Mouse (Mus musculus) forebrain, embryonic 15.5 days (tissue): ENCODE measurements around the gene Astn2. TPM values are rescaled to one million over a fixed set of nuclear protein-coding genes. Genes with fewer than 3 reads are reported as not detected.

ENCODE experiments used
- ATAC-seq: fragments of 200-750 bp; cut with Nextera tagmentation; replicated peaks from 2 replicates; pipeline ENCODE4 v1.8.0; 2017; ENCODE audit warnings: mild to moderate bottlenecking, moderate TSS enrichment, moderate library complexity
- H3K27ac ChIP-seq: fragments of 300-500 bp; sonication (generic); replicated peaks from 2 replicates; pipeline ENCODE4 v1.5.1; 2015; ENCODE audit warnings: mild to moderate bottlenecking, inconsistent platforms
- H3K27me3 ChIP-seq: fragments of 300-500 bp; sonication (generic); 2 replicates; pipeline ENCODE4 v1.6.1; 2015; ENCODE audit warnings: inconsistent platforms
- H3K36me3 ChIP-seq: fragments of 300-500 bp; sonication (generic); 2 replicates; pipeline ENCODE4 v1.6.1; 2015; ENCODE audit warnings: mild to moderate bottlenecking, inconsistent platforms
- H3K4me1 ChIP-seq: fragments of 300-500 bp; sonication (generic); 2 replicates; pipeline ENCODE4 v1.6.1; 2015; ENCODE audit warnings: inconsistent platforms
- H3K4me2 ChIP-seq: fragments of 300-500 bp; sonication (generic); replicated peaks from 2 replicates; pipeline ENCODE4 v1.6.1; 2015; ENCODE audit warnings: mild to moderate bottlenecking, inconsistent platforms
- H3K4me3 ChIP-seq: fragments of 300-500 bp; sonication (generic); 2 replicates; pipeline ENCODE4 v1.5.1; 2015; ENCODE audit warnings: mild to moderate bottlenecking, inconsistent platforms
- H3K9ac ChIP-seq: fragments of 300-500 bp; sonication (generic); replicated peaks from 2 replicates; pipeline ENCODE4 v1.6.1; 2015; ENCODE audit warnings: mild to moderate bottlenecking, inconsistent platforms
- H3K9me3 ChIP-seq: fragments of 300-500 bp; sonication (generic); 2 replicates; pipeline ENCODE4 v1.6.1; 2016; ENCODE audit warnings: inconsistent platforms
- WGBS: fragments of 180-500 bp; shearing (Covaris S2); methylation state at CpG from one replicate; pipeline ENCODE4 v1.1.7; 2015; ENCODE audit warnings: mixed read lengths; 5-methylcytosine and 5-hydroxymethylcytosine counted together
- polyA plus RNA-seq: library from polyadenylated mRNA; unstranded; fragments of >200 nt; fragmentation: Nextera tagmentation; extraction: Ambion mirVana; gene quantifications from 2 replicates; pipeline ENCODE4 v1.2.1, GENCODE M21; 2015

Gene Astn2
- polyA plus RNA-seq: 1.2 and 1.4 TPM in 2 replicates

DNA sequence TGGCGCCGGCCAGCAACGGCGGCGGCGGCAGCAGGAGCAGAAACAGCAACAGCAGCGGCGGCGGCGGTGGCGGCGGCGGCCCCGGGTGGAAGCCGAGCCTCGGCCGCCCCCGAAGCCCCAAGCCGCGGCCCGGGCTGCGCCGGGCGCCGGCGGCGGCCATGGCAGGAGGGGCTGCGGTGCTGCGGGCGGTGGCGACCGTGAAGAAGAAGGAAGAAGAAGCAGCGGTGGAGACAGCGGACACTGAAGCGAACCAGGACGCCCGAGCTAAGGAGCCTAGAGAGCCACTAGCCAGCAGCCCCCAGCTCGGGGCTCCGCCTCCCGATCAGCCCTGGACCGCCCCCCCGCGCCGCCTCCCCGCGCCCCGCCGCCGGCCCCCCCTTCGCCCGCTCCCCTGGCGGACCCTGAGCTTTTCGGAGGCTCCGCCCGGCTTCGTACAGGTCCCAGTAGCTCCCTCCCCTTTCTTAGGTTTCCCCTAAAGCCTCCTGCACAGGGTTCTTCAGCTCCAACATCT, at the start of gene Astn2:
TSS of gene Astn2 (minus strand) at position 411 of the 511 bp plus-strand sequence.
- ATAC-seq: peak; percentile 59
- Histone ChIP-seq H3K4me1 (peaks cover 27% of the 10 kb centered on the region), H3K36me3 (no peaks in the 10 kb centered on the region), H3K4me3 (peak within 1 kb of the TSS; percentile 80), H3K9ac (peak within 1 kb of the TSS; percentile 79), H3K27me3 (peaks cover 11% of the 10 kb centered on the region; the same call in 1 of the 2 replicates), H3K9me3 (no peaks in the 10 kb centered on the region), H3K4me2 (peak within 1 kb of the TSS; percentile 98), H3K27ac (peak within 1 kb of the TSS; percentile 68)
- 7% methylated on average over 16 of the region's 56 CpGs for WGBS

GRCm38 (mm10) chr4:66450115-66450514, 45.7 kb upstream of the Astn2 start:
- no peak overlapping the region for H3K4me2 ChIP-seq
- no peak overlapping the region for H3K27ac ChIP-seq
- no peaks in the 10 kb centered on the region for H3K4me1 ChIP-seq
- no peak overlapping the region for H3K9ac ChIP-seq
- ATAC-seq: no peak
- no peak overlapping the region for H3K4me3 ChIP-seq
- WGBS: 62% methylated on average over 3 of the region's 3 CpGs
- H3K27me3 ChIP-seq: no peaks in the 10 kb centered on the region
- no peaks in the 10 kb centered on the region for H3K9me3 ChIP-seq
- no peaks in the 10 kb centered on the region for H3K36me3 ChIP-seq

GRCm38 (mm10) chr4:66431256-66431655, 26.8 kb upstream of the Astn2 start:
- Histone ChIP-seq H3K9me3 (no peaks in the 10 kb centered on the region), H3K27me3 (no peaks in the 10 kb centered on the region), H3K9ac (no peak overlapping the region), H3K27ac (no peak overlapping the region), H3K4me3 (no peak overlapping the region), H3K4me1 (peaks cover 4% of the 10 kb centered on the region; the same call in 1 of the 2 replicates), H3K36me3 (no peaks in the 10 kb centered on the region), H3K4me2 (no peak overlapping the region)
- WGBS: 13% methylated on average over 1 of the region's 1 CpGs
- peak; percentile 75 for ATAC-seq

GRCm38 (mm10) chr4:66425804-66426203, 21.4 kb upstream of the Astn2 start:
- ATAC-seq: no peak
- no peaks in the 10 kb centered on the region for H3K4me1 ChIP-seq
- WGBS: 72% methylated on average over 4 of the region's 4 CpGs
- no peak overlapping the region for H3K27ac ChIP-seq
- H3K9me3 ChIP-seq: no peaks in the 10 kb centered on the region
- no peaks in the 10 kb centered on the region for H3K36me3 ChIP-seq
- H3K4me2 ChIP-seq: no peak overlapping the region
- H3K9ac ChIP-seq: no peak overlapping the region
- no peaks in the 10 kb centered on the region for H3K27me3 ChIP-seq
- no peak overlapping the region for H3K4me3 ChIP-seq

- H3K9me3 ChIP-seq: no peaks in the 10 kb centered on the region
- ATAC-seq: no peak
- H3K4me3 ChIP-seq: no peak overlapping the region
- H3K4me2 ChIP-seq: no peak overlapping the region
- WGBS: 70% methylated on average over 8 of the region's 8 CpGs
- H3K27me3 ChIP-seq: no peaks in the 10 kb centered on the region
- H3K27ac ChIP-seq: no peak overlapping the region
- H3K36me3 ChIP-seq: no peaks in the 10 kb centered on the region
- H3K4me1 ChIP-seq: no peaks in the 10 kb centered on the region
- H3K9ac ChIP-seq: no peak overlapping the region
Observed at GRCm38 (mm10) chr4:66414778-66415177, 10.4 kb upstream of the Astn2 start.

GRCm38 (mm10) chr4:66405086-66405485, 675 bp upstream of the Astn2 start:
- Histone ChIP-seq H3K27me3 (peaks cover 11% of the 10 kb centered on the region; the same call in 1 of the 2 replicates), H3K4me3 (no peak overlapping the region), H3K27ac (no peak overlapping the region), H3K4me2 (0 out of 2 replicates have a peak overlapping the region, but pooled peaks have one; percentile 98), H3K9ac (no peak overlapping the region), H3K36me3 (no peaks in the 10 kb centered on the region), H3K9me3 (no peaks in the 10 kb centered on the region), H3K4me1 (peaks cover 27% of the 10 kb centered on the region)
- no peak for ATAC-seq
- 20% methylated on average over 1 of the region's 1 CpGs for whole genome bisulfite sequencing

DNA sequence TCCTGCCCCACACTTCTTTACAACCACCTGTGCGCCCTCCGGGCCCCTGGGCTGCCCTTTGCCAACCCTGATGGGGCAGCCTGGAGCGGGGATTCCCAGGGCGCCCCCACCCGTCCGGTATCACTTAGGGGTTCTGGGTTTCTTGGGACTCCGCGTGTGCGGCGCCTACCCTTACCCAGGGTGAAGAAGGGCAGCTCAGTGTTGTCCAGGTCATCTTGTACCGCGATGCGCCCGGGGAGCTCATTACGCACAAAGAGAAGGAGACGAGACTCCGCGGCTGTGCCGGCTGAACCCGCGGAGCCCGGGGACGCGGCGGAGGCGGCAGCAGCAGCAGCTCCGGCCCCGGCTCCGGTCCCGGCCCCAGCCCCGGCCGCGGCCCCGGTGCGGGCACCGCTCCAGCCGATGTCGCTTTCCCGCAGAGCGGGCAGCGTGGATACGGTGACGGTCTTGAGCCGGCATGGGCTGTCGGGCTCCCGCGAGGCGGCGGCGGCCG, 657 bp downstream of the Astn2 start:
- Histone ChIP-seq H3K27ac (peak overlapping the region; percentile 68), H3K4me3 (peak overlapping the region; percentile 80), H3K4me1 (peaks cover 27% of the 10 kb centered on the region), H3K36me3 (no peaks in the 10 kb centered on the region), H3K4me2 (peak overlapping the region; percentile 98), H3K9ac (peak overlapping the region; percentile 79), H3K9me3 (no peaks in the 10 kb centered on the region), H3K27me3 (peaks cover 14% of the 10 kb centered on the region; the same call in 1 of the 2 replicates)
- under 1% methylated on average over 38 of the region's 51 CpGs for WGBS
- peak; percentile 53 for ATAC-seq

DNA sequence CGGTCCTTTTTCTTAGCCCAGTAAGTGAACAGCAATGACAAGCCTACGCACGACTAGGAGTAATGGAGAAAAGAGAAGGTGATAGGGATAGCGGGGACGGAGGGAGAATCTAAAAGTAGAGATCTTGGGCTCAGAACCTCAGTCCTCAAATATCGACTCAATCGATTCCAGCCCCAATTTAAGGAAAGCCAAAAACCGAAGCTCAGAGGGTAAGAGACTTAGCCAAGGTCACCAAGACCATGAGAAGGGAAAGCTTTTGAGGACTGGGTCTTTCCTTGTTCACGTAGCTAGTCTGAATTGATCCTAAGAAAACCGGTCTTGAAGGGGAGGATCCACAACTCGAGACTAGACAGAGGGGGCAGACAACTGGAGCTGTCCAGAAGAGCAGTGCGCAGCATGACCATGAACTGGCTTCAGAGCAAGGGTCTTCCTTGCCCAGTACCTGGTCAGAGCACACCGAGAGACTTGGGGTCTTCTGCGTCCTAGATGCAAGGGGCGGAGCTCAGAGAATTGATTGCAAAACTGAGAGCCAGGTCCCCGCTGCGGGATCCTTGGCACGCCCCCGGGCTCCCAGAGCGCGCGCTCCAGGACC, 1.2 kb downstream of the Astn2 start:
- H3K4me2 ChIP-seq: peak overlapping the region; percentile 98
- H3K9ac ChIP-seq: peak overlapping the region; percentile 79
- H3K36me3 ChIP-seq: no peaks in the 10 kb centered on the region
- 0 out of 2 replicates have a peak overlapping the region, but pooled peaks have one; percentile 68 for H3K27ac ChIP-seq
- ATAC-seq: peak; percentile 3
- H3K9me3 ChIP-seq: no peaks in the 10 kb centered on the region
- H3K4me3 ChIP-seq: peak overlapping the region; percentile 80
- WGBS: under 1% methylated on average over 22 of the region's 22 CpGs
- peaks cover 14% of the 10 kb centered on the region; the same call in 1 of the 2 replicates for H3K27me3 ChIP-seq
- H3K4me1 ChIP-seq: peaks cover 27% of the 10 kb centered on the region

- no peak overlapping the region for H3K27ac ChIP-seq
- peak overlapping the region; percentile 98 for H3K4me2 ChIP-seq
- H3K4me3 ChIP-seq: peak overlapping the region; percentile 80
- H3K27me3 ChIP-seq: peaks cover 14% of the 10 kb centered on the region; the same call in 1 of the 2 replicates
- H3K4me1 ChIP-seq: peaks cover 27% of the 10 kb centered on the region
- no peaks in the 10 kb centered on the region for H3K36me3 ChIP-seq
- no peaks in the 10 kb centered on the region for H3K9me3 ChIP-seq
- under 1% methylated on average over 24 of the region's 24 CpGs for WGBS
- peak overlapping the region; percentile 79 for H3K9ac ChIP-seq
- ATAC-seq: no peak
Observed at GRCm38 (mm10) chr4:66402611-66403010, 1.8 kb downstream of the Astn2 start.

DNA sequence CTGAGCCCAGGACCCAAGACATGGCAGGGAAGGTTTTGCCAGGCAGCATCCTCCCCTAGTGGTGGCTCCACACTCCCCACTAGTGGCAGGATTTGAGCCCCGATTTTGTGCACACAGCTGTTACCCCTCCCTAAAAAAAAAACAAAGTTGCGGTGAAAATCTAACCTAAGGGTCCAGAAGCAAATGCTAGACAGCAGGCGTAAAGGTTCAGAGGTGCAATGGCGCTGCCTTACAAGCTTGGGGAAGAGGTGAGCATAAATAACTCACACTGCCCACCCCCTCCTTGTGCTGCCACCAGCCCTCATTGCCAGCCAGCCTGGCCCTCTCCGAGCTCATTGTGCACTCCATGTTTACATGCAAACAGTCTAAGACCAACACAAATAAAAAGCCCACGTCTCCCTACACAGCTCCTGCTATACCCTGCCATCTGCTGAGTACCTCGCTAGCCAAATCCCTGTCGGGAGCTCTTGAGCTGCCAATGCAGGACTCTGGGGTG, 3.2 kb downstream of the Astn2 start:
- peak; percentile 88 for ATAC-seq
- H3K4me1 ChIP-seq: peaks cover 27% of the 10 kb centered on the region
- no peak overlapping the region; the same call in 1 of the 2 replicates for H3K9ac ChIP-seq
- peaks cover 9% of the 10 kb centered on the region; the same call in 1 of the 2 replicates for H3K27me3 ChIP-seq
- WGBS: 10% methylated on average over 8 of the region's 8 CpGs
- peak overlapping the region; percentile 98 for H3K4me2 ChIP-seq
- H3K9me3 ChIP-seq: no peaks in the 10 kb centered on the region
- H3K36me3 ChIP-seq: no peaks in the 10 kb centered on the region
- peak overlapping the region; percentile 80; the same call in 1 of the 2 replicates for H3K4me3 ChIP-seq
- H3K27ac ChIP-seq: no peak overlapping the region

DNA sequence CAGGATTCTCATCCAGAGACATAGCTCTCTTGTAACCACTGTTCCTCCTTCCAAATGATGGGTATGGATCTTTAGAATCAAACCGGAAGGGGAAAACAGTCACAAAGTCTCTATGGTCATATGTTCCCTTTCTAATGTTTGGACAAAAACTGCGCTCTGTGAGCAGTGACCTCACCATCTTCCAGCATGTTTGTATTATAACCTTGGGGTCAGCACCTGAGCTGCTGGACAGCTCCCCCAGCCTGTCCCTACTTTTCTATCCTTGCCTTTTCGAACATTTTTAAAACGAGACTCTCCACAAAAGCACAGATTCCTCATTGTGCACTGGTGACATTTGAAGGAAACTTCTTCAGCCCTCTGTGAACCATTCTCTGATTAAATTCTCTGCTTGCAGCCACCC, 5.3 kb downstream of the Astn2 start:
- Histone ChIP-seq H3K9ac (no peak overlapping the region), H3K4me2 (no peak overlapping the region), H3K4me1 (peaks cover 27% of the 10 kb centered on the region), H3K4me3 (no peak overlapping the region), H3K27ac (no peak overlapping the region), H3K27me3 (0 out of 2 replicates have a peak, but pooled peaks cover 3% of the 10 kb centered on the region), H3K9me3 (no peaks in the 10 kb centered on the region), H3K36me3 (no peaks in the 10 kb centered on the region)
- ATAC-seq: no peak
- WGBS: 58% methylated on average over 4 of the region's 4 CpGs

DNA sequence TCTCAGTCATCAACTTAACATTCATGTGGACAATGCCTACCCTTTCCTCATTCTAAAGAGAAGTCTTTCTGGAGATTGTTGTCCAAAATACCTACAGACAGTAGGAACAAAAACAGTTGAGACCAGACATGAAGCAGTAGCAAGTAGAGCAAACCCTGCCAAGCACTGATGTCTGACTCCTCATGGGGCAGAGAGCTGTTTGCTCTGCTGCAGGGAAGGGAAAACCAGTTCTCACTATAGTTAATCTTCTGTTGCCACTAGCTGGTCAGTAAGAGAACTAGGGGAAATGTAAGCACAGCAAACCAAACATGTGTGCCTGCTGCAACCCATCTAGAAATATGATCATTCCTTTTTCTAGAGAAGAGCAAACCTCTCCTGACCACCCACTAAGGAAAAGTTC, 7.2 kb downstream of the Astn2 start:
- ATAC-seq: no peak
- Histone ChIP-seq H3K4me2 (no peak overlapping the region), H3K4me3 (no peak overlapping the region), H3K4me1 (peaks cover 12% of the 10 kb centered on the region), H3K36me3 (no peaks in the 10 kb centered on the region), H3K27ac (no peak overlapping the region), H3K27me3 (0 out of 2 replicates have a peak, but pooled peaks cover 3% of the 10 kb centered on the region), H3K9me3 (no peaks in the 10 kb centered on the region), H3K9ac (no peak overlapping the region)
